Comparison of ENCODE assay signal across 18 mouse cellular contexts in the genomic region with DNA sequence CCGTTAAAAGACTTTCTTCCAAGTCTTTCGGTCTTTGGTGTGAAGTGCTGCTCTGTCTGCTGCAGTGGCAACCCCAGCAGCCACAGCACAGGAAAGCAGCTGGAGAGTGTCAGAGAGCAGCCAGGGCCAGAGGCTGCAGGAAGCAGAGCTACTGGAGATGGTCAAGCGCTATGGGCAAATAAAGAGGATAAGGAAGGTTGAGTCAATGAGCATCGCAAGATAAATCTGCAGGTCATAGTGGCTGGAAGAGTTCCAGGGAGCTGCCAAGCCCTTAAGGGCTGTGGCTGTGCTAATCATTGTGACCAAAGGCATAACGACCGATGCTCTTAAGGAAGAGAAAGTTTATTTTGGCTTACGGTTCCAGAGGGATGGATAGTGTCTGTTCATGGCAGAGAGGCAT.
DNase-seq lines count a peak whose midpoint lies in the region; ATAC-seq lines count a peak whose summit lies in the region.
"Had no signal": no experiment of that assay in that cellular context is flagged by ENCODE, and none has a peak within 500 bp of the region (broad histone marks: within the 10 kb centered on the region; RNA-seq: fewer than 3 reads in every experiment).

No protein-coding gene starts in this region.

- H3K4me1 ChIP-seq in heart, embryonic 13.5 days, result peaks cover 33% of the 10 kb centered on the region
- H3K4me1 ChIP-seq in heart, embryonic 14.5 days (ENCODE audit: control insufficient read depth in 2 of 2, insufficient read depth in 2 of 2, low read length in 2 of 2), result peaks cover 2 to 16% of the 10 kb centered on the region in 2 experiments; a peak in 3 of 4 replicates
- H3K4me1 ChIP-seq in kidney, embryonic 16.5 days (ENCODE audit: insufficient read depth, low read length), result peaks cover 10% of the 10 kb centered on the region
- H3K4me1 ChIP-seq: liver, embryonic 15.5 days had no signal

- intact Hi-C loops in heart, postnatal 25 days (cut with DNase I), result no loop called here

- H3K27ac ChIP-seq in heart, embryonic 13.5 days (replicated peaks), result peak overlapping the region; percentile 63
- H3K27ac ChIP-seq in heart, embryonic 14.5 days (replicated peaks in 1 of 2; ENCODE audit: control insufficient read depth in 1 of 2, insufficient read depth in 1 of 2, low read depth in 2 of 2, low read length in 2 of 2), result peak overlapping the region; percentile 33 to 59
- H3K27ac ChIP-seq in kidney, embryonic 16.5 days (ENCODE audit: low read length), result peak overlapping the region; percentile 61
- H3K27ac ChIP-seq: forebrain, embryonic 13.5 days; limb, embryonic 12.5 days; liver, embryonic 15.5 days; midbrain, embryonic 12.5 days had no signal

- H3K9me3 ChIP-seq in heart, embryonic 13.5 days, result no peaks in the 10 kb centered on the region
- no peaks in the 10 kb centered on the region for H3K9me3 ChIP-seq in heart, embryonic 14.5 days (ENCODE audit: control insufficient read depth, low read length)
- no peaks in the 10 kb centered on the region for H3K9me3 ChIP-seq in kidney, embryonic 16.5 days (ENCODE audit: low read length)
- H3K9me3 ChIP-seq: forebrain, embryonic 13.5 days; limb, embryonic 12.5 days; liver, embryonic 15.5 days; midbrain, embryonic 12.5 days had no signal

- H3K27me3 ChIP-seq in heart, embryonic 13.5 days (replicated peaks), result no peaks in the 10 kb centered on the region
- no peaks in the 10 kb centered on the region for H3K27me3 ChIP-seq in heart, embryonic 14.5 days (ENCODE audit: control insufficient read depth, insufficient read depth, low read length)
- no peaks in the 10 kb centered on the region for H3K27me3 ChIP-seq in kidney, embryonic 16.5 days (ENCODE audit: insufficient read depth, low read length)
- H3K27me3 ChIP-seq: forebrain, embryonic 13.5 days; limb, embryonic 12.5 days; liver, embryonic 15.5 days; midbrain, embryonic 12.5 days had no signal

- no peak overlapping the region for H3K4me3 ChIP-seq in heart, embryonic 13.5 days
- no peak overlapping the region for H3K4me3 ChIP-seq in heart, embryonic 14.5 days (ENCODE audit: control insufficient read depth in 1 of 2, insufficient read depth in 1 of 2, low read depth in 1 of 2, low read length in 2 of 2)
- H3K4me3 ChIP-seq in kidney, embryonic 16.5 days (ENCODE audit: low read length), result no peak overlapping the region
- H3K4me3 ChIP-seq: forebrain, embryonic 13.5 days; limb, embryonic 12.5 days; liver, embryonic 15.5 days; midbrain, embryonic 12.5 days had no signal

- no peak for DNase-seq in heart, postnatal 25 days (ENCODE audit: low spot score)
- DNase-seq in 416B (ENCODE audit: low read depth), result peak; percentile 80
- no peak for DNase-seq in ovary, adult 18-20 months (ENCODE audit: low spot score)
- DNase-seq in adrenal gland, adult 18-20 months (ENCODE audit: low spot score in 2 of 2), result no peak
- DNase-seq in embryo, embryonic 11 days, result no peak
- DNase-seq: adrenal gland, adult 8-10 months; cerebellum, adult 18-20 months; layer of hippocampus, postnatal 36 days; right cerebral cortex, adult 18-20 months; spleen, adult 18-20 months; thymus, postnatal 14 days had no signal

- 26% methylated on average over 7 of the region's 7 CpGs for WGBS in heart, embryonic 13.5 days
- WGBS in heart, embryonic 14.5 days, result 21% methylated on average over 7 of the region's 7 CpGs
- WGBS in kidney, embryonic 16.5 days, result 24% methylated on average over 7 of the region's 7 CpGs

- H3K36me3 ChIP-seq in heart, embryonic 13.5 days, result no peaks in the 10 kb centered on the region
- H3K36me3 ChIP-seq in heart, embryonic 14.5 days (ENCODE audit: control insufficient read depth, insufficient read depth, low read length), result no peaks in the 10 kb centered on the region
- H3K36me3 ChIP-seq in kidney, embryonic 16.5 days (ENCODE audit: insufficient read depth, low read length), result no peaks in the 10 kb centered on the region
- H3K36me3 ChIP-seq: limb, embryonic 12.5 days; liver, embryonic 15.5 days; midbrain, embryonic 12.5 days had no signal

- H3K4me2 ChIP-seq in heart, embryonic 13.5 days, result no peak overlapping the region
- H3K4me2 ChIP-seq in heart, embryonic 14.5 days (ENCODE audit: low read length), result no peak overlapping the region
- no peak overlapping the region for H3K4me2 ChIP-seq in kidney, embryonic 16.5 days (replicated peaks; ENCODE audit: low read depth, low read length)
- H3K4me2 ChIP-seq: forebrain, embryonic 13.5 days; limb, embryonic 12.5 days; liver, embryonic 15.5 days; midbrain, embryonic 12.5 days had no signal

- ATAC-seq in heart, embryonic 13.5 days (ENCODE audit: extremely low read depth, insufficient number of reproducible peaks, low FRiP score, low TSS enrichment), result peak; percentile 59; the same call in 1 of the 2 replicates
- ATAC-seq in heart, embryonic 14.5 days (ENCODE audit: insufficient number of reproducible peaks, insufficient read depth, low FRiP score, low read depth), result peak; percentile 76
- peak; percentile 69 for ATAC-seq in kidney, embryonic 16.5 days (ENCODE audit: low FRiP score, low TSS enrichment)
- ATAC-seq: forebrain, embryonic 13.5 days had no signal

- no peak overlapping the region for H3K9ac ChIP-seq in heart, embryonic 13.5 days
- no peak overlapping the region for H3K9ac ChIP-seq in heart, embryonic 14.5 days (ENCODE audit: low read length)
- H3K9ac ChIP-seq in kidney, embryonic 16.5 days (replicated peaks; ENCODE audit: low read length), result no peak overlapping the region
- H3K9ac ChIP-seq: forebrain, embryonic 13.5 days; limb, embryonic 12.5 days; liver, embryonic 15.5 days; midbrain, embryonic 12.5 days had no signal
